Comparison of ENCODE assay signal across 9 mouse cellular contexts in genomic region chr4:150401830-150402607, GRCm38 (mm10).
DNase-seq lines count a peak whose midpoint lies in the region; ATAC-seq and TF ChIP-seq lines count a peak whose summit lies in the region.
"Had no signal": no experiment of that assay in that cellular context is flagged by ENCODE, and none has a peak within 500 bp of the region (broad histone marks: within the 10 kb centered on the region; RNA-seq: fewer than 3 reads in every experiment).

No protein-coding gene starts in this region.

- H3K27ac ChIP-seq in lung, embryonic 15.5 days = peak overlapping the region; percentile 45; the same call in 1 of the 2 replicates
- H3K27ac ChIP-seq in bone marrow, adult 2 months (ENCODE audit: control insufficient read depth, insufficient read depth, low read depth, low read length, poor library complexity) = peak overlapping the region; percentile 12; the same call in 1 of the 2 replicates
- peak overlapping the region; percentile 18 for H3K27ac ChIP-seq in heart, postnatal 0 days (ENCODE audit: low read depth)
- H3K27ac ChIP-seq in midbrain, embryonic 16.5 days (ENCODE audit: low read length) = peak overlapping the region; percentile 18; the same call in 1 of the 2 replicates
- H3K27ac ChIP-seq: left cerebral cortex, adult 2 months had no signal

- no peaks in the 10 kb centered on the region for H3K27me3 ChIP-seq in lung, embryonic 15.5 days
- H3K27me3 ChIP-seq in heart, postnatal 0 days (ENCODE audit: control insufficient read depth, insufficient read depth, low read length) = no peaks in the 10 kb centered on the region
- no peaks in the 10 kb centered on the region for H3K27me3 ChIP-seq in midbrain, embryonic 16.5 days (ENCODE audit: control insufficient read depth, insufficient read depth, low read depth, low read length)

- H3K4me3 ChIP-seq in lung, embryonic 15.5 days = no peak overlapping the region
- no peak overlapping the region for H3K4me3 ChIP-seq in lung, adult 2 months (replicated peaks; ENCODE audit: extremely low read depth, low read depth, low read length)
- H3K4me3 ChIP-seq in bone marrow, adult 2 months (replicated peaks; ENCODE audit: control insufficient read depth, low read depth, low read length) = no peak overlapping the region
- no peak overlapping the region for H3K4me3 ChIP-seq in heart, postnatal 0 days (ENCODE audit: low read depth, low read length)
- no peak overlapping the region for H3K4me3 ChIP-seq in midbrain, embryonic 16.5 days (ENCODE audit: low read depth, low read length)
- H3K4me3 ChIP-seq: left cerebral cortex, adult 2 months had no signal

- no peaks in the 10 kb centered on the region for H3K9me3 ChIP-seq in lung, embryonic 15.5 days
- H3K9me3 ChIP-seq in heart, postnatal 0 days (replicated peaks; ENCODE audit: control insufficient read depth, low read length) = no peaks in the 10 kb centered on the region
- no peaks in the 10 kb centered on the region for H3K9me3 ChIP-seq in midbrain, embryonic 16.5 days (replicated peaks; ENCODE audit: control insufficient read depth, low read length, poor library complexity, severe bottlenecking)

- H3K9ac ChIP-seq in lung, embryonic 15.5 days = no peak overlapping the region
- no peak overlapping the region for H3K9ac ChIP-seq in heart, postnatal 0 days (replicated peaks; ENCODE audit: low read depth, low read length)
- H3K9ac ChIP-seq in midbrain, embryonic 16.5 days (ENCODE audit: low read depth, low read length) = no peak overlapping the region

- no peak for DNase-seq in lung, adult 2 months
- DNase-seq in heart, postnatal 0 days (ENCODE audit: low spot score) = no peak
- DNase-seq in layer of hippocampus, adult 8-10 months (ENCODE audit: low spot score in 2 of 2) = no peak
- DNase-seq in left cerebral cortex, postnatal 4 days = no peak

- 31% methylated on average over 13 of the region's 13 CpGs for WGBS in lung, embryonic 15.5 days
- WGBS in lung, adult 2 months = 29% methylated on average over 13 of the region's 13 CpGs
- 52% methylated on average over 13 of the region's 13 CpGs for WGBS in bone marrow, adult 2 months
- WGBS in heart, postnatal 0 days = 28% methylated on average over 13 of the region's 13 CpGs
- WGBS in midbrain, embryonic 16.5 days = 71% methylated on average over 13 of the region's 13 CpGs

- H3K4me2 ChIP-seq in lung, embryonic 15.5 days = no peak overlapping the region
- H3K4me2 ChIP-seq in heart, postnatal 0 days (ENCODE audit: low read depth, low read length) = 0 out of 2 replicates have a peak overlapping the region, but pooled peaks have one; percentile 1
- no peak overlapping the region for H3K4me2 ChIP-seq in midbrain, embryonic 16.5 days (ENCODE audit: low read length)

- intact Hi-C loops in left cerebral cortex, postnatal 4 days (cut with DNase I) = no loop called here

- no peak for TF ChIP-seq POLR2A in lung, adult 2 months (IDR thresholded peaks at IDR 0.05; ENCODE audit: borderline replicate concordance, extremely low read depth, low read depth, low read length)
- no peak for TF ChIP-seq POLR2A in bone marrow, adult 2 months (IDR thresholded peaks at IDR 0.05; ENCODE audit: borderline replicate concordance, control insufficient read depth, low read depth, low read length)

- H3K36me3 ChIP-seq in lung, embryonic 15.5 days = no peaks in the 10 kb centered on the region
- 0 out of 2 replicates have a peak, but pooled peaks cover 5% of the 10 kb centered on the region for H3K36me3 ChIP-seq in heart, postnatal 0 days (replicated peaks; ENCODE audit: control insufficient read depth, insufficient read depth, low read length)
- H3K36me3 ChIP-seq in midbrain, embryonic 16.5 days (ENCODE audit: control insufficient read depth, insufficient read depth, low read length) = no peaks in the 10 kb centered on the region

- H3K4me1 ChIP-seq in lung, embryonic 15.5 days = peaks cover 72% of the 10 kb centered on the region
- peaks cover 40% of the 10 kb centered on the region for H3K4me1 ChIP-seq in lung, adult 2 months (ENCODE audit: control insufficient read depth, insufficient read depth, low read length)
- no peaks in the 10 kb centered on the region; the same call in 1 of the 2 replicates for H3K4me1 ChIP-seq in bone marrow, adult 2 months (ENCODE audit: control insufficient read depth, insufficient read depth, low read length)
- peaks cover 64% of the 10 kb centered on the region for H3K4me1 ChIP-seq in heart, postnatal 0 days (ENCODE audit: control insufficient read depth, insufficient read depth)
- H3K4me1 ChIP-seq in midbrain, embryonic 16.5 days (ENCODE audit: control insufficient read depth, insufficient read depth, low read length) = peaks cover 46% of the 10 kb centered on the region

- no peak for TF ChIP-seq EP300 in heart, postnatal 0 days (IDR thresholded peaks at IDR 0.05; ENCODE audit: low read depth)

- no peak for TF ChIP-seq CTCF in lung, adult 2 months (IDR thresholded peaks at IDR 0.05; ENCODE audit: insufficient read depth, low read length)
- TF ChIP-seq CTCF in bone marrow, adult 2 months (IDR thresholded peaks at IDR 0.05; ENCODE audit: control insufficient read depth, insufficient read depth, low read length) = no peak
- TF ChIP-seq CTCF in heart, postnatal 0 days (IDR thresholded peaks at IDR 0.05; ENCODE audit: low read depth) = no peak

- ATAC-seq in lung, embryonic 15.5 days (ENCODE audit: borderline replicate concordance, extremely low read depth, low FRiP score, low TSS enrichment) = no peak
- ATAC-seq in heart, postnatal 0 days (ENCODE audit: insufficient read depth, low read depth) = no peak
- ATAC-seq in midbrain, embryonic 16.5 days = no peak
- no peak for ATAC-seq in monocyte, adult 5-6 weeks (replicated peaks; ENCODE audit: insufficient number of reproducible peaks, low FRiP score, low TSS enrichment, poor library complexity, severe bottlenecking)
